Mouse (Mus musculus): ENCODE results near the gene Susd6. TPM values are rescaled to one million over a fixed set of nuclear protein-coding genes. Genes with fewer than 3 reads are reported as not detected.
A peak's percentile ranks its signal among the peaks of the same experiment; 100 is the strongest.

Gene Susd6
- total RNA-seq, 4 experiments from 2014 or later, result 58.0 to 74.0 (median 70.3) TPM

DNA sequence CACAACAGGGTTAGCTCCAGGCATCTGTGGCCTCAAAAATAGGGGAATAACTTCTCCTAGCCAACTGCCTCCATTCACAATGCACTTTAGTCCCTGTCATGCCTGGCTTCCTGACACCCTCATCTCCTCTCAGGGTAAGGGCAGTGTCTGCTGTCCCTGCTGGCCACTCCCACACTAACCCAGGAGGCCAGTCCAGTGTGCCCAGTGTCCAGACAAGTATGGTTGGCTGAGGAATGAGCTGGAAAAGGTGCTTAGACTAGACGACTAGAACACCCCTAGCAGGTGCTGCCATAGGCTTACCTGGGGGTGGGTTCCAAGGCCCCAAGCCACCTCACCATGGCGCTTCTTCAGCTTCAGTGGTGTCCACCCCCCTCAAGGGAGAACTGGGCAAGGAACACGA, 88.3 kb downstream of the Susd6 start:
- no peak for DNase-seq

GRCm38 (mm10) chr12:80879267-80879666, 89.0 kb downstream of the Susd6 start:
- no peak for DNase-seq

DNA sequence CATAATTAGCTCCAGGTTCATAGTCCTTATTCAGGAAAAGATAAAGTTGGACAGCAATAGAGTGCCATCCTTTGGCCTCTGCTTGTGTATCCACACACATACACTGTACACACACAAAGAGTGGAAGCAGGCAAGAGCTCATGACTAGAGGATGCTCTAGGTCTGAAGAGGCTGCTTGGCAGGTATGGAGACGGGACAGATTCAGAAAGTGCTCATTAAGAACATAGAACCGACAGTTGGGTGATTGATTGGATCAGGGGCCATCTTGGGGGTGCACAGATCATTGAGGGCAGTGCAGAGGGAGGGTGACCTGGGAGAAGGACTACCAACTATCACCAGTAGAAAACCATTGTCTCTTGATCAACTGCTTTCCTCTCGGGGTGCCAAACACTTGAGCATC, 90.8 kb downstream of the Susd6 start:
- no peak for DNase-seq

DNA sequence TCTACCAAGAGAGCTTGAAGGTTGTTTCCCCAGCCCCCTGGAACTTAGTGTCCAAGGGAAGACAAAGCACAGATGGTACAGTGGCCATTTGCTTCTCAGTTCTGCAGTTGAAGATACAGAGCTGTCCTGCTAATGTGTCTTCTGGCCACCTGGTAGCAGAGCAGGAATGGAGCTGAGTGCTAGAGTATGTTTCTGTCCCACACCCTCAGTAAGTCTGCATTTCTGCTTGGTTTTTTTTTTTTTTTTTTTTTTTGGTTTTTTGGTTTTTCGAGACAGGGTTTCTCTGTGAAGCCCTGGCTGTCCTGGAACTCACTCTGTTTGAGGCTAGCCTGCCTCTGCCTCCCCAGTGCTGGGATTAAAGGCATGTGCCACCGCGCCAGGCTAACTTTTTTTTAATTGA, 93.0 kb downstream of the Susd6 start:
- DNase-seq, result no peak

DNA sequence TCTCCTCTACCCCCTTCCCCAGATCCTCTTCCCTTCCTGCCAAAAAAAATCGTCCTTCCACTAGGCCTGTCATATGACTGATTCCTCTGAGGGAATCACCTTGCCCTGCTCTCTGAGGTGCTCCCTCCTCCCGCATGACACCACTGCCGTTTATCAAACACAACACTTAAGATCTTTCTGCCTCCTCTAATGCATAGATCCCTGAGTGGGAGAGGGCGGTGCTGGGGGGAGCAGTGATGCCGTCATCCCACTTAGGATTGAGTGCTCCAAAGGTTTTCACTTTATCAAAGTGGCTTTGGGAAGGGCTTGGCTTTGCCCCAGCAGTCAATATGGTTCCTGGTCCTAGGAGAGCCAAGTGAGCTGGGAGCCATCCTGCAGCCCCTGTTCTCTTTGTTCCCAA, 93.6 kb downstream of the Susd6 start:
- no peak for DNase-seq

DNA sequence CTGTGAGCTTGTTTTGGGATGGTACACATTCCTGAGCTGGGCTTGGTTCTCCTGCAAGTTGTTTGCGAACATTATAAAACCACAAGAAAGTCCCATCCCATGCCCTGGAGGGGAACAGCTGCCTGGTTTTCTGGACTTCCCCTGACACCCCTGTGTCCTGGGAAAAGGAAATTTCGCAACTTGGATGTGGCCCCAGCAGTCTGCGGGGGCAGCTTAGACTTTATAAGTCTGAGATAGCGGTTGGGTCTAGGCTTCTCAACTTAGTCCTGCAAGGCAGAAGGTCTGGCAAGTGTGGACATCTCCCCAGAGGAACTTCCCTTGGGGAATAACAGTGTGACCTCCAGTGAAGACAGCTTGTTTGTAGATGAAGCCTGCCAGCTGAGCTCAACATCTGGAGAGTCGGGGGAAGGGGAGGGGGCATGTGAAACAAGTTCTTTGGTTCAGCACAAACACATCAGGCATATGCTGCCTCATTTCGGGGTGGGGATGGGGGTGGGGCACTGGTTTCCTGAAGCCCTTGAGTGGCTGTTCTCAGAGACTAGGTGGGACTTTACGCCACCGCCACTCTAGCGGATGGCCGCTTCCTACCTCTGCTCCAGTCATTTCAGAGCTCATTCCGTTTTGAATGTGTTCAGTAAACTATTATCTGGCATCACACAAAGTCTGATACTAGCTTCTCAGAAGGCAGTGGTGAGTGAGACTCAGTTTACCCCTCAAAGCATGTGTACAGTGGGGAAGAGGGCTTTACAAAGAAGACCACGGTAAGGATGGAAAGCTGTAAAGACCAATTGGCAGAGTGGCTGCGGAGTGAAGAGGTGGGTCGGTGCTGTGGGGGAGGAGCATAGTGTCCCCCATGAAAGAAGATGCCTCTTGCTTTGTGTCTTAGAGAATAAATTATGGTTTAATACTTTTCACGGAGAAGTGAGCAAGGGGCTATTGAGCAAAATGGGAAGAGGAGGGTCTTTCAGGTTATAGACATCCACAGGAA, 95.3 kb downstream of the Susd6 start:
- DNase-seq, result peak; percentile 50

- DNase-seq, result no peak
Measured at GRCm38 (mm10) chr12:80887036-80887435, 96.7 kb downstream of the Susd6 start.

GRCm38 (mm10) chr12:80889331-80889730, 99.0 kb downstream of the Susd6 start:
- no peak for DNase-seq

- no peak for DNase-seq
Measured at GRCm38 (mm10) chr12:80891074-80891473, 100.8 kb downstream of the Susd6 start.

GRCm38 (mm10) chr12:80893720-80894494, 103.6 kb downstream of the Susd6 start:
- DNase-seq, result no peak

- peak; percentile 50 for DNase-seq
Measured at GRCm38 (mm10) chr12:80894973-80895570, 104.8 kb downstream of the Susd6 start.

DNA sequence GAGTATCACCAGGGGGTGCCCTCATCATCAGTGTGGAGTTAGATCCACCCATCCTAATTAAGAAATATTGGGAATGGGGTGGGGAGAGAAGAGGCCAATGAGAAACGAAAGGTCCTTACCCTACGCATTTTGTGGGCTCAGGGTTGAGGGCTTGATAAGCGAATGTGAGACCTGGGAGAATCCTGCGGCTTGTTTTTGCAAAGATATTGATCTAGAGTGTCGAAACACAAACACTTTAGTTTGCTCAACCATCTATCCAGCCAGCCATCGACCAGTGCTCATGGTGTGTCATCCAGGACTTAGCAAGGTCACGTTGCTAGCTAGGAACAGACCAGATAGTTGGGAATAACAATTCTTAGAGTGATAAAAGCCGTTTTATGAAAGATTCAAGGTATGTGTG, 119.3 kb downstream of the Susd6 start:
- no peak for DNase-seq

DNA sequence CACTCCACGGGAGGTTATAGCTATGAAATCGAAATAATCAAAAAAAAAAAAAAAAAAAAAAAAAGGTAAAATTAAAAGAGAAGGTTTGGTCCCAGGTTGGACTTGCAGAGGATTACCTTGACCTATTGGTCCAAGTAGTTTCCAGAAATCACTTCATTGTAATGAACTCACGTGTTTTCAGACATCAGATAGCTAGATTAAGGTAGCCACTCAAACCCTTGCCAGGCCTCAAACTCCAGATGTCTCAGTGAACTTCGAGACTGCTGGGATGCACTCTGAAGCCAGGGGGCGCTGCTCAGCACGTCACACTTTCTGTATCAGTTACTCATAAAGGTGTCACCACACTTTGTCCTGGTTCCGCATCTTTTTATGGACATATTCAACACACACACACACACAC, 127.5 kb downstream of the Susd6 start:
- DNase-seq, result no peak

- no peak for DNase-seq
Measured at GRCm38 (mm10) chr12:80921301-80921700, 131.0 kb downstream of the Susd6 start.

DNA sequence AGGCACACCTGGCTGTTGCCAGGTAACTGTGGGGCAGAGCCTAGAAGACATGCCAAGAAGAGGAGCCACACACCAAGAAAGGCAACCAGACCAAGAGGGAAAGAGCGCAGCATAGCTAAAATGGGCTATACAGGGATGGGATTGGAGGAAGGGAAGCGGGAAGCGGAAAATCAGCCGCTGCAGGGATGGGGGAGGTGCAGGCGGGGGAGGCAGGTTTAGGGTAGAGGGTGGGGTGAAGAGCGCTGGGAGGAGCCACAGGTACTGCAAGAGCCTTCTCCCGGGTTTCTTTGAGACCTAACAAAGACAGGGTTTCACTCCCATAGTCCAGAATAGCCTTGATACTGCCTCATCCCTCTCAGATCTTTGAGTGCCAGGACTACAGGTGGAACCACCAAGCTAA, 132.6 kb downstream of the Susd6 start:
- DNase-seq, result no peak

DNA sequence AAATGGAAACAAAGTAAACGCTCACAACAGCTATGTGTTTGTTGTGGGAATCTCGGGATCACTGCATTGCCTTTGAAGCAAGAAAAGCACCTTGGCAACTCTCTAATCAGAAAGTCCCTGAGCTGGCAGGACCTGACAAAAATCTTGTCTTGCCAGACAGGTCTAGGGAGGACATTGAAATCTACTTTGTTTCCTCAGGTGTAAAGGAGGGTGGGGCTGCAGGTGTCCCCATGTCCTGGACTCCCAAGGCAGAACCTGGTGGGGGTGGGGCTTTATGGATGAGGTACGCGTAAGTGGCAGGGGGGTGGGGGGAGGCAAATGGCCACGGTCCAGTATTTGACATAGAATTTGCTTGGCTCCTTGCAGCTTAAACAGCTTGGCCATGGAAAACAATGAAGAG, 133.3 kb downstream of the Susd6 start:
- no peak for DNase-seq

DNA sequence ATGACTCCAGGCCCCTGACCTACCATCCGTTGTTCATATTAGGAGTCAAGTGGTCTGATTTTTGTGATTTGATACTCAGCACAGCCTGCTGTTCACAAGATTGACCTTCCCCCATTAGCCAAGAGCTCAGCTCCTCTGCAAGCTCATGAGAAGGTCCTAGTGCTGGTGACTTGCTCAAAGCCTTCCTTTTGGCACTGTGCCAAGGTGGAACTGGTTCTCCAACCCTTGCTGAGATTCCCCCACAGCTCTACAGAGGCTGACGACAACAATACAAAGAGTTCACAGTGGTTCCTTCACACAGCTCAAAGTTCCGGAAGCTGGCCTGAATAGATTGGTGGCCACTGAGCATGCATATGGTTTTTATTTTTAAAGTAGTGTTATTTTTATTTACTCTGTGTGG, 133.9 kb downstream of the Susd6 start:
- DNase-seq, result no peak

- no peak for DNase-seq
Measured at GRCm38 (mm10) chr12:80925919-80926318, 135.6 kb downstream of the Susd6 start.

- no peak for DNase-seq
Measured at GRCm38 (mm10) chr12:80926550-80926949, 136.2 kb downstream of the Susd6 start.

DNA sequence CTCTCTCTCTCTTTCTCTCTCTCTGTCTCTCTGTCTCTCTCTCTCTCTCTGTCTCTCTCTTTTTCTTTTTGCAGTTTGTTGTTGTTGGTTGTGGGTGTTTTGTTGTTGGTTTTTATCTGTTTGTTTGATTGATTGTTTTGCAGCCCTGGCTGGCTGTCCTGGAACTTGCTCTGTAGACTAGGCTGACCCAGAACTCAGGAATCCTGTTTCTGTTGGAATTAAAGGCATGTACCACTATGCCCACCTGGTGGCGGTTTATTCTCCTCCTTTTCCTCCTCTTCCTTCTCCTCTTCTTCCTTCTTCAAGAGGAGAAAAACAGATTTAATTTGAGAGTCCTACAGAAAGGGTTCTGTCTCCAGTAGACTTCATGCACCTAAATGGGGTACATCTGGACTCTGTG, 137.2 kb downstream of the Susd6 start:
- DNase-seq, result no peak

DNA sequence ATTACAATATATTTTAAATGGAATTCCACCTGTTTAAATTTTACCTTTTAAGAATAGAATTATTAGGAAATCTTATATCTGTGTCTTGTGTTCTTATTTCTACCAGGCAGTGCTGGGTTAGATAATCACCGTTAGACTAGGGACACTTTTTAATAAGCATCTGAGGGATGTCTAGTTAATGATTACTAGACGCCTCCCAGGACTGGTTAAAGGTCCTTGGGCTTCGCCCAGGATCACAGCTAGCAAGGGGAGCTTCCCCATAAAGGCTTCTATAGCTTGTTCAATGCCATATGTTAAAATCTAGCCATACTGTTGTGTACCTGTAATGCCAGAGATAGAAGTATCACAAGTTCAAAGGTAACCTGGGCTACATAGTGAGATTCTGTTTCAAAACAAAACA, 138.6 kb downstream of the Susd6 start:
- DNase-seq, result no peak

DNA sequence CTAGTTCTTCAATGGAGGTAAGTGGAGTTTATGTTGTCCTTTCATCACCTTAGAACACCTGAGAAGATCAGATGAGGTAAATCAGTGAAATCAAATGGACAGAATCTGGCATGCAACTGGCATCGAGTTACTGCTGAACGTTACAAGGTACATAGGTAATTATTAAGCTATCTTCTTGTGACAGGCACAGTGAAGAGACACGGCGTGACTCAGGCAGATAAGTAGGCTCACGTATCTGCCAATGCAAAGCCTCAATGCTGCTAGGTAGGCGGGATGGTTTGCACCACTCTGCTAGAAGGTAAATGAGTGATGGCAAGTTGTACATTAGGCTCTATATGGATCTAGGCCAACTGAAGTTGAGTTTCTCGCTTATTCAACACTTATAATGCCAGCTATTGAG, 139.8 kb downstream of the Susd6 start:
- DNase-seq, result no peak
